Mouse (Mus musculus): ENCODE results near the gene Zswim3.

DNA sequence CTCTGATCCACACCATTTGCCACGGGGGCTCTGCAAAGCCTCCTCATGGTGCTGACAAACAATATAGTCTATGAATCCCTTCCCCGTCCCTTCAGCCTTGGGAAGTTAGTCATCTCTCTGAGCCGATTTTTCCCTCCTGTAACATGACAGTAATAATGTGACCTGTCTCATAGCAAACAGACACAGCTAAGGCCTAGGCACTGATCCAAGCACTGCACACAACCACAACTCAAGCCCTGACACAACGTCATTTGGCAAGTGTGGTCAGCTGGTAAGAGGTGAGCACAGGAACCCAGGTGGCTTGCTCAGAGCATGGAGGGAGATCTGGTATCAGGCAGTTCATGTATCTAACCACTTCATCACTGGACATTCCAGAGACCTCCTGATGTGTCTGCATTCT, 9.0 kb upstream of the Zswim3 start:
- no peak for TF ChIP-seq CTCF (IDR thresholded peaks at IDR 0.05; ENCODE audit: borderline replicate concordance, extremely low read depth, insufficient read depth, insufficient read length)
- no peak for TF ChIP-seq POLR2A (IDR thresholded peaks at IDR 0.05; ENCODE audit: borderline replicate concordance, extremely low read depth, insufficient read depth, insufficient read length, poor library complexity, severe bottlenecking)

Measured in brain, embryonic 14.5 days (tissue).